Mouse (Mus musculus) CD4-positive helper T cell, adult 2 months (primary cell): ENCODE measurements around the gene Pigp.

ENCODE experiments used
- DNase-seq: peaks from one replicate; pipeline ENCODE4 v3.0.0-alpha.2; 2012; ENCODE audit warnings: low read depth, missing footprints, low spot score

Pigp gene

DNA sequence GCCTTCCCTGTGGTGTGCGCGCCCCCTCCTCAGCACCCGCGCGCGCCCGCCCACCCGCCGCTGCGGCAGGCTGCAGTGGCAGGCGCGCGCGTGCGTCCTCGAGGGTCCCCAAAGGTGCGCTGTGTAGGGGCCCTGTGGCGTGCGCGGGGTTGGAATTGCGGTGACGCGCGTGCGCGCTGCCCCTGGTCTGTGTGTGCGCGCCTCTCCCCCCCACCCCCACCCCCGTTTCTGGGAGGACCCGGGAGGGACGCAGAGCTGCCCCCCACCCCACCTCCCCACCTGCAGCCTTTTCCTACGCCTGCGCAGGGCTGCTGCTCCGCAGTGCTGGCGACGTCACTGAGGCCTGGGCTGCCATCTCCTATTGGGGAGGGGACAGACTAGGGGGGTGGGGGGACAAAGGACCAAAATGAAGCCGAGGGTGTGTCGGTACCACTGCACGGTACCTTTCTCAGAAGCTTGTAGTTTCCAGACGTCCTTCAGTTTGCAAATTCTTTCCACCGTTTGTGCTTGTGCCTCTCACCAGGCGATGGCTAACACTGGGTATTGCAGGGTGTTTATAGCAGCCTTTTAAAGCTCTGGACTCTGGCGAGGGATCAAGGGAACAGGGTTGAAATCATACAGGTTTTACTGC lies at the start of gene Pigp:
Pigp (minus strand) TSS at position 542 of the 631 bp plus-strand sequence.
- peak; percentile 86 for DNase-seq

DNA sequence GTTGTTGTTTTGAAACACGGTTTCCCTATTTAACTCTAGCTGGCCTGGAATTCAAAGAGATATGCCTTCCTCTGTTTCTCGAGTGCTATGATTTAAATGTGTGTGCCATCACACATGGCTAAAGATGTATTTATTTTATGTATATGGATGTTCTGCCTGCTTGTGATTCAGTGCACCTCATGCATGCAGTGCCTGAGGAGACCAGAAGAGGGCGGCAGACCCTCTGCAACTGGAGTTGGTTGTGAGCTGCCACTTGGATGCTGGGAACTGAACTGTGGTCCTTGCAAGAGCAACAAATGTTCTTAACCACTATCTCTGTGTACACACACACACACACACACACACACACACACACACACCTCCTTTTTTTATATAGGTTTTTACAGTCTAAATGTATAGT lies 48.9 kb upstream of the Pigp start:
- DNase-seq: peak; percentile 12

DNA sequence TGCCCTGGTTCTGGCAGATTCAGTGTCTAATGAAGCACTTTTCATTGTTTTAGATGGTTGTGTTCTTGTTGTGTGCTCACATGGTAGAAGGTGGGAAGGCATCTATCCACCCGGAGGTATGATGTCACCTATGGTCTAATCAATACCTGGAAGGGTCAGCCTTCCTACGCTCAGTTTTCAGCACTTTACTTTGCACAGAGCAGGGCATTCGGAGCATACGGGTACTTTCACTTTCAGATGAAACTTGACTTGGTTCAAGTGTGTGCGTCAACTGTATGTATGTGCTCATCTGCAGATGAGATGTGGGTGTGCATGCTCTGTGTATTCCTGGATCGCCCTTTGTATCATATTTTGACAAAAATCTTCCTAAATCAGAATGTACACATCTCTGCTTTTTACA lies 42.5 kb upstream of the Pigp start:
- peak; percentile 23 for DNase-seq

DNA sequence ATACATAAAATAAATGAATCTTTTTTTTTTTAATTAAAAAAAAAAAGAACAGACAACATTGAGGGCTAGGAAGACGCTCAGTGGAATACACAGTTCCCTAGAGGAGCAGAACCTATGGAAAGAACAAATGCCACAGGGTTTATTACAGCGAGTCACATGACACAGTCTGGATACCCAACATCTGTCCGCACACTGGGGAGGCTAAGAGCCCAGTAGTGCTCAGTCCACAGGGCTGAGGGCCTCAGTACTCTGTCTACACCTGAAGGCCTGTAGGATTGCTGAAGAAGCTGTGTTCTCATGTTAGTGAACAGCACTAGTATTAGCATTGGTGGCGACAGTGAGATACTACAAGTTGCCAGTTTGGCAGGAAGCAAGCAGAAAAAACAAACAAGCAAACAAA lies 41.1 kb upstream of the Pigp start:
- no peak for DNase-seq

DNA sequence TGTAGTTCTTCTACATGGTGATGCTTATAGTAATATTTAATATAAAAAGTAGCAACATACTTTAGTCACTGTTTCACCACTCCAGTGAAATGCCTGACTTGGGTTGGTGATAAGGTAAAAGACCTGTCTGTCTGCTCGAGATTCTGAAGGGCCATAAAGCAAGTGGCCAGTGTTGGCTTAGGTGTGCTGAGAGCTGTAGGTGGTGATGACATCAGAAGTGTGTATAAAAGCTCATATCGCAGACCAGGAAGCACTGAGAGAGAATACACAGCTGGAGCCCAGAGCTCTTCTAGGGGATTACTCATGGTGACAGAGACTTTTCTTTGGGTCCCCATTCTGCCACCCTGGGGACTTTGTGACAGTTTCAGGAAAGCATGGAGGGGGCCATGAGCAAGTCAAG lies 40.6 kb upstream of the Pigp start:
- DNase-seq: no peak

DNA sequence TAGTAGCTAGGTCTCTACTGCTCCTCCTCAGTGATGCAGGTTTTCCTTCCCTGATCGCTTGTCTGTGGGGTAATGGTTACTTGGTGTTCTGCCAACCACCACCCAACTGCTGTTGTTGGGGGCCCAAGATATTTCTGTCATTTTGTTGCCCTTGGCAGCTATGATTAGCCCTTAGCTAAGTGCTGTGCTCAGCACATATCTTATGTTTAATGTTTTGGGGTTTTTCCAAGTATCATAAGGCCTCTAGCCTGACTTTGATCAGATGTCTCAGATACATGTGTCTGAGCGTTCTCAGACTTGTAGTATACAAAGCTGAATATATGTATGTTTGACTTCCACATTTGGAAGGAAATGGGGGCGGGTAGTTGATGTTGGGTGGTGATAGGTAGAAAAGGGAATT lies 39.6 kb upstream of the Pigp start:
- no peak for DNase-seq

DNA sequence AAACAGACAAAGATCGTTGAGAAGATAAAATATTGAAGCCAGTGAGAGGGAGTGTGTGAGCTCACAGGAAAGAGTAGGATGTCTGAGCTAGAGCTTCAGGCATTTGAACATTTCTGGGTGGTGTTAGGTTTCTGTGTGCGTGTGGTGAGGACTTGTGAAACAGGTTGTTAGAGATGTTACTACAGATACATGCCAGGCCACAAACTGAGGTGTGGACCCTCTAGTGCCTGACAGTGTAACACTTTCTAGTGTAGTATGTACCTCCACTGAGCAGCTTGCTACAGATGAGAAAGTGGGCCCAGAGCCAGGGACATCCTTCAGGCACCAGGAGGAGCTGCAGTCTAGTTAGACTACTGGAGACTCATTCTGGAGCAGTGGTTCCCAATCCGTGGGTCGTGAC lies 30.5 kb upstream of the Pigp start:
- peak; percentile 57 for DNase-seq

DNA sequence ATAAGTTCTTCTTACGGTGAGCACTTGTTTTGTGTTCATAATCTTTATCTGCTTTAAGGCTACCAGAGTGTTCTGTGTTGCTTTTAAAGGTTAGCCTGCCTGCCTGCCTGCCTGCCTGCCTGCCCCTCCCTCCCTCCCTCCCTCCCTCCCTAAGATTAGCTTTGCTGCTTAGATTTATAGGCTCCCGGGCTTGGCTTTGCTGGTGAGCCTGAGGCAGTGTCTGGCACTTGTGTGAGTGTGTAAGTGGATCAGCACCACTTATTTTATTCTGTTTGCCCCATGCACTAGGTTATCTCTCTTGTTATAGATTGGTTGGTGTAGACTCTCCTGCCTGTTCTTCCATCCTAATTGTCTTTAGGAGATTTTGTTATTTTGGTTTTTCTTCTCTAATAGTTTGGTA lies 30.0 kb upstream of the Pigp start:
- no peak for DNase-seq

DNA sequence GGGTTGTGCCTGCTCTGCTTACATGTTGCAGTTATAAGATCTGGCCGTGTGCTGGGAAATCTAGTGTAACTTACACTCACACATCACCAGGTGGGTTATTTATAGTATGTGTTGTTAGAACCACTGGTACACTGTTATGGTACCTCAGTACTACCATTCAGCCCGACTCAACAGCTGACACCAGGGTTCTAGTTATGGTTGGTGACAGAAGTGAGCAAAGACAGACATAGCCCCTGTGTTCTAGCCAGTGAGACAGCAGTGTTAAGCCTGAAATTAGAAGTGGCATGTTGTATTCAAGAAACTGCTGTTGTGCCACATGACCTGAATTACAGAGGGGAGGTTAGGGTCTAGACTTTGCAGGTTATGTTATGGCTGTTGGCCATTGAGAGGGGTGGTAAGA lies 27.5 kb upstream of the Pigp start:
- DNase-seq: no peak

DNA sequence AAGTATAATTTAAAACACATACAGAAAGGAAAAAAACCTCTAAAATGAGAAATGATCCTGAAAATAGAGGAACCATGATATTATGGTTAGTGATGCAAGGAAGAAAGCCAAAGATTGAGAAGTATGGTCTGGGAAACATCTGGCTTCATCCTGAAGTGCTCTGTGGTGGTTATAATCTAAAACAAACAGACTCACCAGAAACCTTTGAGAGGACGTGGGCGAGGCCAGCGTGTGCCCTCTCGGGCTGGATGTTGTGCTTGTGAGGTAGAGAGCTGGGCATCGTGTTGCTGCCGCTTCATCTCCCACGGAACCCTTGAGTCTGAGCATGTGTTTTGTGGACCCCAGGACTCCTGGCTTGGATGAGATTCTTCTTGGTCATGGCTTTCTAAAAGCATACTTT lies 25.0 kb upstream of the Pigp start:
- no peak for DNase-seq

DNA sequence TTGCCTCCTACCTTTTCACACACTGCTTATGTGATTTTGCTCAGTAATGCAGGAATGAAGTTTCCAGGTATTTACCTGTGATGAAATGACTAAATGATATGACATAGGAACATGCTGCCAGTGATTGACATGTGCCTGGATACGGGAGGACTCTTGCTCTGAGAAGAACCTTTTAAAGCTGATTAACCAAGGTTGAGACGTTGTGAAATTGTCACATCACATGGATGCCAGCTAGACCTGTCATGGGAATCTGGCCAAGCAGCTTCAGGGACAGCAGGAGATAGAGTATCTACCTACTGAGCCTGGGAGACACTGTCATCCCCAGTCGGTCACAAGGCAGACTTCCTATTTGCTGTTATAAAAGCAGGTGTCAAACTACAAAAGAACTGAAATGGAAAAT lies 23.4 kb upstream of the Pigp start:
- DNase-seq: no peak

DNA sequence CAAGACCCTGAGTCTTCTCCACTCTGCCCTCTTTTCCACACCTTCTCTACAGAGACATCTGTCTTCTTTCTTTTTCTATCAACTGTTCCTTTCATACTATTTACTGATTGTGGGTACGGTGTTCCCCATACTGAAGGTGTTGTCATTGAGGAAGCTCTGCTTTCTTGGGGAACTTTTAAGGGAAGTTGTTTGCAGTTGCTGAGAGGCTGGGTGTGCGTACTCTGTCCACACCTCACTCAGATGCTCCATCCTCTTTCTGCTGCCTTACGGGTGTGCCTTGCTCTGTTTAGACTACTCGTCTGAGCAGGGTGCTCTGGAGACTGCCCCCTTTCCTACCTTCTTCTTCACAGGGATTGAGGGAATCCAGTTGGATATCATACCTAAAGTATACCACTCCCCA lies 20.7 kb upstream of the Pigp start:
- DNase-seq: no peak

DNA sequence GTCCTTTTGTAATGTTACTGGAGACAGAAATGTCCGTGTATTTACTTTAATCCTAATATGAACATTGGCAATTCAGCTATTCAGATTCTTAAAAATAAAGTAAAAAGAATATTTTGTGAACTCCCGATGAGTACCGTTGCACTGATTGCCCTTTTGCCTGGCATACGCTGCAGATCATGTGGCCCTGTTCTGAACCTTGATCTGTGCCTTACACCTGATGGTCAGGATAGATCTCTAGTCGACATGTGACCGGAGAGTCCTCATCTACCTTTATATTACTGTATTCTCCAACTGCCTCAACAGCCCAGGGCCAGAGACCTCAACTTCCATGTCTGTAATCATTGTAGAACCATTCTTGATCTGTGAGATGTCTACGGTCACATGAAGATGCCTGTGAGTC lies 16.0 kb upstream of the Pigp start:
- no peak for DNase-seq

DNA sequence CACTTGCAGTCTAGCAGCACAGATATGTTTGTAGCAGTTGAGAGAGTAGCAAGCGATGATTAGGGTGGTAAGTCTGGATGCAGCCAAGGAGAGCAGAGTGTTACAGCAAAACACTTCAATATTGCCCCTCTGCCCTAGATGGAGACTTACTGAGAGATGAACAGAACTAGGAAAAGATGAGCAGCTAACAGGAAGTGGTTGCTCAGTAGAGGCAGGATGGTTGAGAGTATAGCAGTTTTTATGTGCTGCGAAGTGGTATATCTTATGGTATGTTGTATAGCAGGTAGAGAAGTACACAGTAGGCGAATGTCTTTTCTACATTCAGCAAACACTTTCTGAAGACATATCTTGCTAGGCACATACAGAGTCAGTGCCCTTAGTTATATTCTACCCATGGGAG lies 11.6 kb upstream of the Pigp start:
- peak; percentile 38 for DNase-seq

DNA sequence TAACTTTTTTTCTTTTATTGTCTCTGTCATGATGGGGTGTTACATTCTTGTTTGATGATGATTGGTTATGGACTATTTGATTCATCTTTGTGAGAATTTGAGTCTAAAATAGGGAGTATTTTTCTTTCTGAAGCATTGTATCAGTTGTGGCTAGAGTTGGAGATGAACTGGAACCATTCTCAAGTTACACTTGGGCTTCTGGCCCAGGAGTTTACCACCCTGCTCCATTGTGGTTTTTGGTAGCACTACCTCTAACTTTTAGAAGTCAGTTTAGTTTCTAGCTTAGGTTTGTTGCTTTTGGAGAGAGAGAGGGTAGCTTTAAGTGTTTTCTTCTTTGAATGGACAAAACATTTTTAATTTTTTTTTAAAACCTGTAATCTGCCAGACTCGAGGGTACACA lies 7.7 kb upstream of the Pigp start:
- DNase-seq: no peak

DNA sequence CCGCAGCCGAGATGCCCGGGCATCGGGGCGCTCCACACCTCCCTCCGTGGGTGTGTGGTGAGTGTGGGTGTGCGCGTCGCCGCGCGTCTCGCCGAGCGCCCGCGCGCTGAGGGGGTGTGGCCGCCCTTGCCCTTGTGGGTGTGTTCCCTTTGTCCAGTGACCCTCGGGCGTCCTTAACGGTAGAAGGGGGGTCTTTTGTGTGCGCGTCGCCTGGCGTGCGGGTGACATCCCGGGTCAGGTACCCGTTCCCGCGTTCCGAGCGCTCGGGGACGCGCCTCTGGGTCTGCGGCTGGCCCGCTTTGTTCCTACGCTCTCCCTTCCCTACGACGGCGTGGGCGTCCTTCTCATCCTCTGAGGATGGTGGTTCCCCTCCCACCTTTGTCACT lies 734 bp downstream of the Pigp start:
- peak; percentile 86 for DNase-seq

DNA sequence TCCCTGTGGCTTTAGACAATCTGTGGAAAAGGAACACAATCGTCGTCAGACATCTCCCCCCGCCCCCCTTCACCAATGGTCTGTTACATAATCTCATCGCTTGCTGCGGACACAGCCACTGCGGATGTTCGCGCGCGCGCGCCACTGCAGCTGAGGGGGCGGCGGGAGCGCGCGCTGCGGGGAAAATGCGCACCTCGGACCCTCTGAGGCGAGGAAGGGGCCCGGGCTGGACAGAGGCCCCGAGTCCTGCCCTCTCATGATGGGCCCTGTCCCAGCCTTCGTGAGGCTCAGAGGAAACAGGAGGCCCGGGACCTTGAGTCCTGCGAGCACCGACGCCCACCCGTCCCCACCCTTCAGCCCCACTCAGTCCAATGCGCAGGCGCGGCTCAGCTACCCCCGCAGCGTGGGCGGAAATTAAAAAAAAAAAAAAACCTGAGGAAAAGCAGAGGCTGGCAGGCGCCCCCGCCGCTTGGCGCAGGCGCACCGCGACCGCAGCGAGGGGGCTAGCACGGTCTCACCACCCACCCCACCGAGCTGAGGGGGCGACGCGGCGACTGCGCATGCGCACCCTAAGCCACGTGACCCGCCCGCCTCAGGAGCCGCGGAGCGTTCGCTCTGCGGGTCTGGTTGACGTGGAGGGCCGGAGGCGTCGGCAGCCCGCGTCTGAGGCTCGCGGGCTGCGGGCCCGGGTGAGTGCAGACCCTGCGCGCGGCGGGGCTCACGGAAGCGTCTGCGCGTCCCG lies 1.3 kb downstream of the Pigp start, which contains the start of gene Ttc3:
Ttc3 (plus strand) TSS at position 446 of the 742 bp plus-strand sequence.
- DNase-seq: peak; percentile 93

DNA sequence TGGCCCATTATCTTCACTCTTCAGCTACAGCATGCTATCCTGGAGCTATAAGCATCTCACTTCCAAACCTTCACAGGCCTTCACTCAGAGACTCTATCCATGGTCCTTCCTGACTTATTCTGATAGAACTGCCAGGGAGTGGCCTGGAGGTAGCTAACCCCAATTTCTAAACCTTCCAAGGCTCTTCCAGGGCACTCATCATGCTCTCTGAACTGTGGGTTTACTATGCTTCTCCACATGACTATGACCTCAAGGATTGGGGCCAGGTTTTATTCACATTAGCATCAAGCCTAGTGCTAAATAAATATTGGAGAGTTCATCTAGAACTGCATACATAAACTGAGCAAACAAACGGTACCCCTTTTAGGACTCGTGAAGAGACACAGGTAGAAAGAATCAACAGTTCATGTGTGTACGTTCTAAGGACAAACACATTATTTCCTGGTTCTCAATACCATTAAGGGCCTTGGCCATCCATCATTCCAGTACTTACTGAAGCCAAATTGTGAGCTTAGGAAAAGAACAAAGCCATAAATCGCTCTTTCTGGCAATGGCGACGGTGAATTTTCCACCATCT lies 2.0 kb downstream of the Pigp start:
- no peak for DNase-seq

DNA sequence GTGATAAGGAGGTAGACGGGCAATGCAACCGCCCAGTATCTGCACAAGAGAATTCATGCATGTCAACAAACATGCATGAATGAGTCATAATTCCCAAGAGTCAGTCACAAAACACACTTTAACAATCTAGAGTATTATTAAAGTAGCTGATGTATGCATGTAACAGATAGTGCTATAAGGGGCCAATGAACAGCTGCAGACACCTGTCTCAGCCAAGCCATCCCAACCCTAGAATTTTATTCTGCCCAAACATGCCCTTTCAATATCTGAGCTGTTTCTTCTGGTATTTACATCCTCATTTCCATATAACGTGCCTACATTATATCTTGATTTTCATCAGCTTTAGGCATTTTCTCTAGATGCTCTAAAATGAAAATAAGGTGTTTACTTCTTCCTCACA lies 6.2 kb downstream of the Pigp start:
- DNase-seq: no peak

DNA sequence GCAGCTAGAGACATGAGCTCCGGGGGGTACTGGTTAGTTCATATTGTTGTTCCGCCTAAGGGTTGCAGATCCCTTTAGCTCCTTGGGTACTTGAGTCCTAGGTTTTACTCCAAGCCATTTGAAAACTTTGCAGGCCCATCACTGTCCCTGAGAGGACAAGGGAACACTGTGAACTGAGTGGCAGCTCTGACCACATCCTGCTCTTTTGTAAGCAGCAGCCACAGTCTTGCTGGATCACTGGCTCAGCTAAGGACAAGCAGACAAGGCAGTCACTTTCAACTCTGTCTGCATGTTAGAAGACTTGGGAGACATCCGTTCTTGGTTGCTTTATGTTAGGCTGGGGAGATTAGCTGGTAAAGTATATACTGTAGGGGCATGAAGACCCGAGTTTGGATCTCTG lies 7.8 kb downstream of the Pigp start:
- no peak for DNase-seq

DNA sequence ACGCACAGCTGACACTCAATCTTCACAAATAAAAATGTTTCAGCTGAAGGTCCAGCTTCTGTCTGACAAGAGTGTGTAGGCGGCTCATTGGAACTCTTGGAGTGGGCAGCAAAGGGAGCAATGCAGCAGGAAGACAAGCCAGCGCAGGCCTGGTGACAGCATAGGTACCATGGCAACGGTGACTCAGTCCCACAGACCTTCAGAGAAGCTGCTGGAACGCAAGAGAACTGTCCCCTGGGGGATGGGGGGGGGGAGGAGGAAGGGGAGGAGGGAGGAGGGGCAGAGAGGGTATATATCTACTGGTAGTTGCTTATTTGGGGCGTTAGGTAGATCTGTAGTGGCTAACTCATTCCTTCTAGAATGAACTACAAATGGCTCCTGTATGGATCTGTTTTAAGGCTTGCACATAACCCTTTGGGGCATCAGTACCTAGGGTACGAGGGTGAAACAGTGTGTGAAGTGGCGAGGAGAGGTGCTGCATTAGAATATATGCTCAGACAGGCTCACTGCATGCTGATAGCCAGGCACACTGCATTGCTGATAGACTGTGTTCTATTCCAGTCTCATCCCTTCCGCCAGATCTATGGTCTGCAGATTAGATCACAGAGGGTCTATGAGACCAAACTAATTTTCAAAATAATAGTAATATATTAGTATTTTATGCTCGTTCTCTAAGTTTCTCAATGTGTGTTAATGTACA lies 9.3 kb downstream of the Pigp start:
- no peak for DNase-seq

DNA sequence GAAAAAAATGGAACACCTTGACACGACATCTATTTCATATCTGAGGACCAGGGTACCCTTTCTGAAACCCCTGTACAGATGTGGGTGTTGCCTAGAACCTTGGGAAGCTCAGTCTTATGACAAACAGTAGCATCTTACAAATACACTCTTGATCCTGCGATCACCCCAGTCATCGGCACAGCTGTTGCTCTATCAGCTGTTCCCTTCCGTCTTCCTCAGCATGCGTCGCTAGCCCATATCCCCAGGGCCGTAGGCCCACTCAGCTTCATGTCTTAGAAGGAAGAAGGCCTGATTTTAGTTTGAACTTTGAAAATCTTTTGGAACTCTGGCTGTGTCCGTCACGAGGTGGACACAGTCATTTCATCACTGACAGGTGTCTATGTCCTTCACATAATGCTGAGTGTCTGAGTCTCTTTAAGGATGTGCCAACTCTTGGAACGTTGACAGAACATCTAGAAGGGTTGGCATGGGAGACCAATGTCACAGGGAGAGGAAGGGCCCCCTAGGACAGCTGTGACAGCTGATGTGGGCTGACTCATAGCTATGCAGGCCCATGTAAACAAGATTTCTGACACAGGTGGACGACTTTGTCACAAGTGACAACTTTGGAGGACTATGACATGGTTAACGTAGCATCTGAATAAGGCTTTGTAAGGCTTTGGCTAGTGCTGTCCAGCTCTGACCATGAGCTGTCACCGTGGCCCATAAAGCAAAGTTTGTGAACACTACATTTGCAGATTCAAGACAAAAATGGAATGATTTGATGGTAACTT lies 10.9 kb downstream of the Pigp start:
- no peak for DNase-seq
